Mouse (Mus musculus) splenic B cell, adult 2 months (primary cell): ENCODE data around the gene Zfp27.
A peak's percentile ranks its signal among the peaks of the same experiment; 100 is the strongest.
"Not testable (repeated sequence)": the region's sequence is repeated elsewhere in the genome, so short reads cannot be mapped to it uniquely, and the experiment has no call there.

Experiments
- DNase-seq: peaks from one replicate; pipeline ENCODE4 v3.0.0-alpha.2; 2011; ENCODE audit warnings: low read depth, low spot score
- H3K27me3 ChIP-seq: 2 replicates; pipeline ENCODE4 v1.6.1; 2012; ENCODE audit warnings: mild to moderate bottlenecking, low read length, moderate library complexity, mixed read lengths; ENCODE audit not compliant: control insufficient read depth, poor library complexity, insufficient read depth, severe bottlenecking
- H3K36me3 ChIP-seq: 2 replicates; pipeline ENCODE4 v1.6.1; 2012; ENCODE audit warnings: mild to moderate bottlenecking, low read length, moderate library complexity, mixed read lengths; ENCODE audit not compliant: control insufficient read depth, poor library complexity, insufficient read depth, severe bottlenecking

Zfp27 gene

DNA sequence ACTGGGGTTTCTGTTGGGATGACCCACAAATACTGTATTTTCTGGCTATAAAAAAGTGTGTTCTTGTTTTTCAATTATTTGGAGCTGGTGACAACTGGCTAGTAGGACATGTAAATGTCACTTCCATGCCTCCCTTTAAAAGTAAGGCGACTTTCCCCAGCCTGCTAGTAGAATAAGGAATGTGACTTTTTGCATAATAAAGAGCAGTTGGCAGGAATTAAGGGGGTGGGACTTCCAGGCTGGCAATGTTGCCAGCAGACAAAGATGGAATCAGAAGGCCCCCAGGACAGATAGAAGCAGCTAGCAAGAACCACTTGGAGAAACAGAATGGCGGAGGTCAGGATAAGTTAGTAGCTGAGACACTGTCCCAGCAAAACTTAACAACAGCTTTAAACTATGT lies 3.9 kb upstream of the Zfp27 start:
- Histone ChIP-seq H3K36me3 (peaks cover 14% of the 10 kb centered on the region), H3K27me3 (no peaks in the 10 kb centered on the region)
- no peak for DNase-seq

DNA sequence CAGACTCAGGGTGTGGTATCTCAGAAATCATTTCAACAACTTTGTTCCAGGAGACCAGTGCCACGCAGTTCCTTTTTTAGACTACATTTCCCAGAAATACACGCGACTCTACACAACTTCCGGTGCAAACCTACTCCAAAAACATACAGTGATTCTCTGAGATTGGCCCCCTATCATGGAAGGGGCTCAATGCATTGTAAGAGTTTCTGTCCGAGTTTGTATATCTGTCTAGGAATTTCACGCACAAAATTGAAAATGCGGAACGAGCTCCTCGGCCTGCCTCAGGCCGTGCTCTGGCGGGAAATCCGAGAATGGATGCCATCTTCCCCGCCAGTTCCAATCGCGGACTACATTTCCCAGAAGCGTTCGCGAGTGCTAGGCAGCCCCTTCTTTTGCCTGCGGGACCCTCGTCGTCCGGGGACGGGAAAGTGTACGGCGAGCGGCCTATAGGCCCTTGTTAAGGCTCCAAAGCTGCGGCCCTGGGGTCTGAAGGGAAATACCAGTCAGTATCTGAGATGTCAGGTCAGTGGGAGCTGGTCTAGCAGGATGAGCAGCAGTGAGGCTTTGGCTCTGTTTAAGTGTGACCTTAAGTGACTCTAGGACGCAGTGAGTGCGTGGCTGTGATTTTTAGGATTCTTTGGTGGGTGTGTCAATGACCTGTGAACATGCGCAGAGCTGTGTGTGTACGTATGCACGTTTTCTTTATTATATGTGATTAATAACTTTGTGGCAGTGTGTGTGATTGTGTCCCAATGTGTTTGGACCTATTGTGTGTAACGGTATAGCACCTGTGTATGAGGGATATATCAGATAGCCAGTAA lies 2.0 kb upstream of the Zfp27 start, which contains the start of gene Zfp383:
Gene Zfp383 (plus strand): TSS at position 94 of the 821 bp plus-strand sequence.
- DNase-seq = peak; percentile 83
- H3K27me3 ChIP-seq = no peaks in the 10 kb centered on the region

DNA sequence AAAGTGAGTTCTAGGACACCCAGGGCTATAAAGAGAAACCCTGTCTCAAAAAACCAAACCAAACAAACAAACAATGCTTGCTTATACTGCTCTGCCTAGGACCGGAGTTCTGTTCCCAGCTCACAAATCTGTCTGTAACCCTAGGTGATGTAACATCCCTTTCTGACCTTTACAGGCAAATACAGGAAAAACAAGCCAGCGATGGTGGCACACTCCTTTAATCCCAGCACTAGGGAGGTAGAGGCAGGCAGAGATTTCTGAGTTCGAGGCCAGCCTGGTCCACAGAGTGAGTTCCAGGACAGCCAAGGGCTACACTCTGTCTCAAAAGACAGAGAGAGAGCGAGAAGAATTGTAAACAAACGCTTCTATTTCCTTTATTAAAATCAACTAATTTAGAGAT lies 834 bp upstream of the Zfp27 start:
- no peak for DNase-seq
- H3K36me3 ChIP-seq = no peaks in the 10 kb centered on the region; the same call in 1 of the 2 replicates
- H3K27me3 ChIP-seq = no peaks in the 10 kb centered on the region

More for the DNA sequence above, 2.0 kb upstream of the Zfp27 start, which contains the start of gene Zfp383:
- peaks cover 5% of the 10 kb centered on the region; the same call in 1 of the 2 replicates for H3K36me3 ChIP-seq

DNA sequence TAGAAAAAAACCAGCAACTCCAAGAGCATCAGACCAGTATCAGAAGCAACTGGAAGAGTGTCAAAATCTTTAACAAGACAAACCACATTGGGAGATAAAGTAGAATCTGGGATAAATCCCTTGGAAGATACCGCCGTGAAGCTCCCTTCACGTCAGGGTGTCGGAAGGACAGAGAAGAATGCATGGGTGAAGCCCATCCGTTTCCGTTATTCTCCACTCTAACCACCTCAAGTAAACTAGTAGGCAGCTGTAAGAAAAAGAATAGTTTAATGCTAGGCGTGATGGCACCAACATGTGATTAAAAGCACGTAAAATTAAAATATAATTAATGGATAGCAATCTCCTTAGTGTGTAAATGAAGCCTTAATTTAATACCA lies 298 bp upstream of the Zfp27 start:
- no peaks in the 10 kb centered on the region; the same call in 1 of the 2 replicates for H3K36me3 ChIP-seq
- DNase-seq = no peak
- H3K27me3 ChIP-seq = no peaks in the 10 kb centered on the region

DNA sequence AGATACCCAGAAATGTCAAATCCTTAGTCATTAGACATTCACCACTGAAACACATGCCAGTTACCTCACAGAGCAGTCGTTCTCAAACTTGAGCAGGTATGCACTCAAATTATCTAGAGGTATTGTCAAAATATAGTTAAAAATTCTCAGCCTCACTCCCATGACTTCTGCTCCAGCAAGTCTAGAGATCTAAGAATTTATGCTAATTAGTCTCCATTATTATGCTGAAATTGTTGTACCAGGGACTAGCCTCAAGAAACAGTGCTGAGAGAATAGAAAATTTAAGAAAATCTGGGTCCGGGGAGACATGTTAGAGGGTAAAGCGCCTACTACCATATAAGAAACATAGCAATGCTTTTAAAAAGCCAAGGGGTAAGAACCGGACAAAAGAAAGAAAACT lies 2.3 kb downstream of the Zfp27 start:
- DNase-seq = no peak
- no peaks in the 10 kb centered on the region; the same call in 1 of the 2 replicates for H3K36me3 ChIP-seq
- H3K27me3 ChIP-seq = no peaks in the 10 kb centered on the region

DNA sequence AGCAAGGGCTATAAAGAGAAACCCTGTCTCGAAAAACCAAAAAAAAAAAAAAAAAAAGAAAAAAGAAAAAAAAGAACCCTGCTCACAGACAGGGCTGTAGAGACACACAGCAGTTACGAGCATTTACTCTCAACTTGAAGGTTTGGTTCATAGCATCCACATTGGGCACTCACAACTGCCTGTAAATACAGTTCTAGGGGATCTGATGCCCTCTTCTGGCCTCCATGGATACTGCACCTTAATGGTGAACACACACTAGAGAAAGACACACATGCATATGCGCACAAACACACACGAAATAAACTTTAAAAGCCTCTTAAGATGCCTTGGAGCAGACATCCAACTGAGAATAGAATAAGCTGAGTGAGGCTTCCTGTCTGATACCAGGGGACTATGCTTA lies 8.0 kb downstream of the Zfp27 start:
- H3K36me3 ChIP-seq = peaks cover 17% of the 10 kb centered on the region
- peak; percentile 5 for DNase-seq
- no peaks in the 10 kb centered on the region for H3K27me3 ChIP-seq

DNA sequence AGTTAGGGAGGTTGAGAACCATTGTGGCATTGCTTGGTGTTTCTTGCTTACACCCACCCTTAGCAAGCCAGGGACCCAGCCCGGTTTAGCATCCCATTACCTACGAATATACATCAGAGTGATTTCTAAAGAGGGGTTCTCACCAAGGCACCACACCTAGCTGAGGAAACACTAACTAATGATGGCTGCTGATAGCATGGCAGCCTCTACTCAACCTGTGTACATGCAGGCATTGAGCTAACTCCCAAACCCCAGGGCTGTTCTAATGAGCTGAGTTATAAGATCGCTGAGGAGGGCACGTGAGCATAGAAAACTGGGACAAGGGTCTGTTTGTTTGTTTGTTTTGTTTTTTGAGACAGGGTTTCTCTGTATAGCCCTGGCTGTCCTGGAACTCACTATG lies 13.6 kb downstream of the Zfp27 start:
- Histone ChIP-seq H3K27me3 (no peaks in the 10 kb centered on the region), H3K36me3 (peaks cover 17% of the 10 kb centered on the region)
- no peak for DNase-seq

DNA sequence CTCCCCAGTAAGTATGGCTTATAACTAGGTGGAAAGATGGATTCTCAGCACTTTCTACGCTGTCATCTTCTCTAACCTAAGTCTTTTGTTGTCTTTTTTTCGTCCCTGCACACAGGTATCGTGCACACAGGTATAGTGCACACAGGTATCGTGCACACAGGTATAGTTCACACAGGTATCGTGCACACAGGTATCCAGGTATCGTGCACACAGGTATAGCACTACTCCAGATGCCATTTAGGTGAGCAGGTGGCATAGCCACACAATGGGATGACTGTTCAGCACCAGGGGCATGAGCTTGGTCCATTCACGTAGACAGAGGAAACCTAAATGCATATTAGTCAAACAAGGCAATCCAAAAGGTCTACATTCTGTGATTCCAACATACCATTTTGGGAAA lies 15.9 kb downstream of the Zfp27 start:
- H3K27me3 ChIP-seq = no peaks in the 10 kb centered on the region
- DNase-seq = no peak
- H3K36me3 ChIP-seq = peaks cover 7% of the 10 kb centered on the region

DNA sequence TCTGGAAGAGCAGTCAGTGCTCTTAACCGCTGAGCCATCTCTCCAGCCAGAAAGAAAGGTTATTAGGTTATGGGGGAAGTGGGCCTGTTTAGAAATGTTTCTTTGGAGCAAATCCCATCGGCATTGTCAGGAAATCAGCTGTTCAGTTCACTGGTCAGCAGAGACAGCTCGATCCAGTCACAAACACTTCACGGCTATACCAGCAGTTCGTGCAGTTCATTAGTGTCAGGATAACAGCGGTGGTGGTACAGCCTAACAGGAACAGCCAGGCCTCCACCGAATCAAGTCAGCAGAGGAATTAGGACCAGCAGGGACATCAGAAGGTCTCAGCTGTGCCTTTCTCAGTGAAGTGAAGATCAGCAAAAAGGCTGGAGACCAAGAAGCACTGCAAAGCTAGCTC lies 25.5 kb downstream of the Zfp27 start:
- H3K36me3 ChIP-seq = no peaks in the 10 kb centered on the region
- no peaks in the 10 kb centered on the region; the same call in 1 of the 2 replicates for H3K27me3 ChIP-seq
- no peak for DNase-seq

DNA sequence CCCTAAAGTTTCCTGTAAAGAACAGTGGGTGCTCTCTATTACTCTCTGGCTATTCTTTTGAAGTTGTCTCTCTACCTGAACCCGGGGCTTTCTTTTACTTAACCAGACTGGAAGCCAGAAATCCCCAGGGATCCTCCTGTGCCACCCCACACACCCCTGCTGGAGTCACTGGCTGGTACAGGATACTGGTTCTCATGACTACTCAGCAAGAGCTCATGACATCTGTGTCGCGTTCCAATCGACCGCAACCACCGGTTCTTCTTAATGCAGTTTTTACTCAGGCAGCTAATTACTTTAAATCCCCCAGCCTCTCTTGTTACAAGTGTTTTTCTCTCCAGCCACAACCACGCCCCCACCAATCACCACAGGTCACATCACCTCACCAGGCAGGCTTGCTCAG lies 26.3 kb downstream of the Zfp27 start:
- peaks cover 7% of the 10 kb centered on the region; the same call in 1 of the 2 replicates for H3K36me3 ChIP-seq
- no peaks in the 10 kb centered on the region; the same call in 1 of the 2 replicates for H3K27me3 ChIP-seq
- no peak for DNase-seq

DNA sequence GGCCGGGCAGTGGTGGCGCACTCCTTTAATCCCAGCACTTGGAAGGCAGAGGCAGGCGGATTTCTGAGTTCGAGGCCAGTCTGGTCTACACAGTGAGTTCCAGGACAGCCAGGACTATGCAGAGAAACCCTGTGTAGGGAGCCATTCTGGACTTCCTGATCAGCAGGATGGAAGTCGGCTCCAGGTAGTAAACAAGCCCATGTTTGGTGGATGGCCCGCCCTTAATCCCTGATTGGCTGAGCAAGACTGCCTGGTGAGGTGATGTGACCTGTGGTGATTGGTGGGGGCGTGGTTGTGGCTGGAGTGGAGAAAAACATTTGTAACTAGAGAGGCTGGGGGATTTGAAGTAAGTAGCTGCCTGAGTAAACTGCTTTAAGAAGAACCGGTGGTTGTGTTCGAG lies 28.8 kb downstream of the Zfp27 start:
- not testable (repeated sequence) for DNase-seq, H3K27me3 ChIP-seq
- H3K36me3 ChIP-seq = peaks cover 17% of the 10 kb centered on the region; the same call in 1 of the 2 replicates

DNA sequence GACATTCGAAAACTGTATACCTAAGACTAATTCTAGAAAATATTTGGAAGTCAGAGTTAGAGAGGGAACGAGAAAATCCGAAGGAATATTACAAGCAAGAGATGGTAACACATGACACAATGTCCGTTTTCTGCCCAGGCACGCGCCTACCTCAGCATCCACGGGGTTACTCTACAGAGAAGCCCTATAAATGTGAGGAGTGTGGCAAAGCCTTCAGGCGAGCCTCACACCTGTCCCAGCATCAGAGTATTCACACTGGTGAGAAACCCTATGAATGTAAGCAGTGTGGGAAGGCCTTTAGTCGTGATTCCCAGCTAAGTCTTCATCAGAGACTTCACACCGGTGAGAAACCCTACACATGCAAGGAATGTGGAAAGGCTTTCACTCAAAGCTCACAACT lies 32.1 kb downstream of the Zfp27 start:
- Histone ChIP-seq H3K36me3 (peaks cover 17% of the 10 kb centered on the region; the same call in 1 of the 2 replicates), H3K27me3 (no peaks in the 10 kb centered on the region; the same call in 1 of the 2 replicates)
- no peak for DNase-seq

DNA sequence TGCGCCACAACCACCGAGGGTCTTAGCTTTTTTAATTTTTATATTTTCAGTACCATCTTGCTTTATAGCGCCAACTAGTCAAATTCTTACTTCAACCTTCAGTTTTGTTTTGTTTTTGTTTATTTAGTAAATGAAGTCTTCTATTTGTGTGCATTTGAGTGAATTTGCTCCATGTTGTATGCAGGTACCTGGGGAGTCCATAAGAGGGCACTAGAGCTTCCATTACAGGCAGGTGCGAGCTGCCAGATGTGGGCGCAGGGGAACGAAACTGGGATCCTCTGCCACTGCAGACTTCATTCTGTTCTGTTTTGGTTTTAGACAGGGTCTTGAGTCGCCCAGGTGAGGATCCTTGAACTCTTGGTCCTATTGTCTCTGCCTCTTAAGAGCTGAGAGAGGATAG lies 44.7 kb downstream of the Zfp27 start:
- peak; percentile 26 for DNase-seq
- Histone ChIP-seq H3K36me3 (0 out of 2 replicates have a peak, but pooled peaks cover 1% of the 10 kb centered on the region), H3K27me3 (no peaks in the 10 kb centered on the region)

DNA sequence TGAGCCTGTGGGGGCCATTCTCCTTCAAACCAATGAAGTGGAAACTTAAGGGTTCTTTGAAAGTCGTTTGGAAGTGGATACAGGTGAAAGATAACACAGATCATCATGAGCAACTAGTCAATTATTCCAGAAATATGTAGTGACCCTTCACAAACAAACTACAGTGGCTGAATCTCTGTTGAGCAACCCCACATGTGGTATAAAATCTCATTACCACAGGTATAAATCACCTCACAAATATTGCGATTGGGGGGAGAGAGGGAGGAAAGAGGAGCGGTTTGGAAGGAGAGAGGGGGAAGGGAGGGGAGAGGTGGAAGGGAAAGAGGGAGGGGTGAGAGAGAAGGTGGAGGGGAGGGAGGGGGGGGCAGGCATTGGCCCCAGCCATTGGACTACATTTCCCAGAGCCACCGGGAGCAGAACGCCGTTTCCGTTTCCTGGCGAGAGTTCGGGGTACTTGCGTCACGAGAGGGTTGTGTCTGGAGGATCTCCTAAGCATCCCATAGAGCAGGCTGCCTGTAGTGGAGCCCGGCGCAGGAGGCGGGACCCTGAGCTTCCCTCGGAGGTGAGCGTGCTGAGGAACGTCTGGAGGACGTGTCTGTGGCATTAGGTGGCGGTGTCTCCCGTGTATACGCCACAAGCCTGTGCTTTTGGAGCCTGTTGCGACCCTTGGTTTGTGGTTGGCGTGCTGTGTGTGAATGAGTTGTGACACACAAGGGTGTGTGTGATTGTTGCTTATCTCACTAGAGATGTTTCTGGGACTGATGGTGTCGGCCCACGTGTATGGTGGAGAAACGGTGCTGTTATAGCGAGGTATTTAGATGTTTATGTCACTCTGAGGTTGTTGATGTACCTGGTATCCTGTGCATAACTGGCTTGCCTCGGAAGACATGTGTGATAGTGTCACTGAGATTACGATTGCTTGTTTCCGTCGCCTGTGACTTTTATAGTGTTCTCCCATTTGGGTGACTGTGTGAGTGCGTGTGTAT lies 46.5 kb downstream of the Zfp27 start, which contains the start of gene Zfp420:
Gene Zfp420 (plus strand): TSS at position 448 of the 986 bp plus-strand sequence.
- Histone ChIP-seq H3K36me3 (no peaks in the 10 kb centered on the region), H3K27me3 (no peaks in the 10 kb centered on the region)
- DNase-seq = peak; percentile 83
